Mouse (Mus musculus) G1E-ER4 (cell line): ENCODE measurements around the gene Acta2. TPM values are rescaled to one million over a fixed set of nuclear protein-coding genes. Genes with fewer than 3 reads are reported as not detected.

ENCODE experiments used
- GATA1 ChIP-seq: IDR thresholded peaks from one replicate; pipeline ENCODE4 v1.8.0; 2012; ENCODE audit warnings: low read length, inconsistent platforms
- polyA plus RNA-seq: library from polyadenylated mRNA; stranded (reverse); fragments of >175 nt; gene quantifications from 2 replicates; pipeline ENCODE4 v1.2.3, GENCODE M21; 2012

The Acta2 gene
- polyA plus RNA-seq, 1 experiment = not detected

GRCm38 (mm10) chr19:34212489-34213250, 42.7 kb downstream of the Acta2 start:
- no peak for TF ChIP-seq GATA1

DNA sequence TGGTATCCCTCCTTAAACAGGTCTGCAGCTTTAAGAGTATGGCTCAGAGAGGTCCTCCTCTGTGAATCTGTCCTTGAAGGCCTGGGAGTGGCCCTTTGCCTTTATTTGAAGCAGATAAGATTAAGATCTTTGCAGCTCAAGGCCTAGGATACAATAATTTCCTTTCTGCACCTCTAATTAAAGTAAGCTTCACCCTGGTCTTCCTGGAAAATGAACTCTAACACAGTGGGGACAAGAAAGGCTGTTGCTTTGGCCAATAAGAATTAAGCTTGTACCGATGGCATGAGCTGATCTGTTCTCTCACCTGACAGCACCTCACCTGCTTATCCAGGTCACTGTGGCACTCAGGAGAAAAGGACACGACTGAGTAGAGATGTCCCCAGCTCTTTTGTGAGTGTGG, 44.5 kb downstream of the Acta2 start:
- TF ChIP-seq GATA1 = no peak

DNA sequence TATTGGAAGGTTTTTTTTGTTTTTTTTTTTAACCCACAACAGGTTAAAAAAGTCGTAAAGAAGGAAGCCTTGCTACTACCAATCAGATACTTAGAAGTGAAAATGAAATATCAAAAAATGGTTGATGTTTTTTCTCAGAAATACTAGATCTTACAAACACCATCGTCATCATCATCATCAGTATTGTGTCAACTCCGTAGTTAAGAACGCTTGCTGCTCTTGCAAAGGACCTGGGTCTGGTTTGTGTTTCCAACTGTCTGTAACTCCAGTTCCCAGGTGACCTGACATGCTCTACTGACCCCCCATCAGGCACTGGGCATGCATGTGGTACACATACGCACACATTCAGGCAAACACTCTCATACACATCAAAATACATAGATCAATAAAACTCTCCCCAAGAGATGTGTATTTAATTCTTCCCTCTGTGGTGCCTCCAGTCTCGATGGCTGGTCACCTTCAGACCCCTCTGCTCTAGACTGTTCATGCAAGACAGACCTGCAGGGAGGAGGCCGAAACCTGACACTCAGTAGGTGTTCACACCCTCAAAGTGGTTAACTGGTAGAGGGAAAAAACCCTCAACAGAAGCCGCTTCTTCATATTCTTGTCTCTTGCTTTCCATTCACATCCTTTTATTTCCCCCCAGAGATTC, 45.3 kb downstream of the Acta2 start:
- no peak for TF ChIP-seq GATA1

DNA sequence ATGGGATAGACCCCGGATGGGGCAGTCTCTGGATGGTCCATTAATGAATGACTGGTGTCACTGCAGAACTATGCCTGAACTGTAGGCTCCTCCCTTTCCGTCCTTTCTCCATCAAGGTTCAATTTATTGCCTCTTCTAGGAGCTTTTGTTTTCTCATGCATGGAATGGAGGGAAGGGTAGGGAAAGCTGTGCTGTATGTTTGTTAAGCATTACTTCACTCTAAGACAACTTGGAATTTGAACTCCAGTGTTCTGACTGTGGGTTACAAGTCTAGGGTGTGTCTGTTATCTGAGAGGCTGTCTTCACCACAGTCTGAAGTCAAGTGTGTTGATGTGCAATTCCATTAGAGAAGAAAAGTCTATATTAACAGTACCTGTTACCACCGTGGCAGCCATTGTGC, 46.4 kb downstream of the Acta2 start:
- TF ChIP-seq GATA1 = no peak

DNA sequence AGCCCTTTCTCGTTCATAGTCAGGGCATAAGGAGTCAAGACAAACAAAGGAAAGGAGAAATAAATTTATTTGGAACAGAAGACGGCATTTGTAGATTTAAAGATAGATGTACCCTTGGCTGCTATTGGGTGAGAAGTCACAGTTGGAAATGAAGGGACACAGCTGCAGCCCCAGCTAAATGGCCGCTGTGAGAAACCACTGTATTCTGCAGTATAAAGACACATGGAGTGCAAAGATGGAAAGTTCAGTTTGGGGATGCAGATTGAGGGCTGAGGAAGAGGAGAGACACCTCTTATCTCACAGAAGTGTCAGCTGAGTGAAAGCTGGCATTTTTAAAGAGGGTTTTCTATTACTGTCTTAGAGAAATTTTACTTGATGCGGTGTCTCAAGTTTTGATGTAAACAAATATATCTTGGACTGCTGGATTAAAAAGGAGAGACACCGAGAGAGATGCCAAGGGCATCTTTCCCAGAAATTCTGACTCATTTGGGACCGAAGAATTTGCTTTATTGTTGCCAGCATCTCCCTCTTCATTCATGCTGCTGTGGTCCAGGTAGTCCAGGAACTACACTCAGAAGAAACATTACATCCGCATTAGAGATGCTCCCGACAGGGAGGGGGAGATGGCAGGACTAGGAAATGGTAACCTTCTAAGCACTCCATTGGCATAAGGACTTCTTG, 48.5 kb downstream of the Acta2 start:
- no peak for TF ChIP-seq GATA1

DNA sequence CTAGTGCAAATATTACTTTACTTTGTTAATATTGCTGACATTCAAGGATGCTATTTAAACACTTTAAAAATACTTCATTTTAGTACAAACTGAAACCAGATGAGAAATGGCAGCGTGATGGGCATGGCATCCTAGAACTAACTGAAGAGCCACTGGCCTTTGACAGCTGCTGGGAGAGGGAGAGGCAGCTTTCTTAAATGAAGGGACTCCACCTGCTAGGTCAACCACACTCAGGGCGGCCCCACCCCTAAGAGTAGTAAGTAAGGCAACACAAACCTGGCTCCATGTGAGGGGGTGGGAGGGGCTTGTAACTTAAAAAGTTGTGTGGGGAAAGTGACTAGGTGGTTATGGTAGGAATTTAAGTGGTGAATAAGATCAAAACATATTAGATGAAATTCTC, 52.7 kb downstream of the Acta2 start:
- no peak for TF ChIP-seq GATA1

DNA sequence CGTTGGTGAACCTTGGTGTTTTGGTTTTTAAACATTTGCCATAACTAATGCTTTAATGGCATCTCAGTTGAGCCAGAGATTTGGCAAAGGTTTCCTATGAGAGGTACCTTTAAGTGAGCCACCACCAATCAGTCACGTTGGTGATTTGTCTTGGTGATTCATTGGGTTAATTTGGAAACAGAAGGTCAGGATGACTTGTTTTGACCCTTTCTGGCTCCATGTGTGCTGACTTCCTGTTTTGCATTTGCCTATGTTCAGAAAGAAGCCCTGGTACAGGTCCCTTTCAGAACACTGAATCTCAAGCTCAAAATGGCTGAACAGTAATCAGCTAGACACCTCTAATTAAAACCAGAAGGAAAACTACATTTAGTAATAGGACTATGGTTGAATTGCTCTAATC, 55.9 kb downstream of the Acta2 start:
- no peak for TF ChIP-seq GATA1

GRCm38 (mm10) chr19:34198901-34199300, 56.5 kb downstream of the Acta2 start:
- no peak for TF ChIP-seq GATA1

GRCm38 (mm10) chr19:34198066-34198465, 57.3 kb downstream of the Acta2 start:
- no peak for TF ChIP-seq GATA1

DNA sequence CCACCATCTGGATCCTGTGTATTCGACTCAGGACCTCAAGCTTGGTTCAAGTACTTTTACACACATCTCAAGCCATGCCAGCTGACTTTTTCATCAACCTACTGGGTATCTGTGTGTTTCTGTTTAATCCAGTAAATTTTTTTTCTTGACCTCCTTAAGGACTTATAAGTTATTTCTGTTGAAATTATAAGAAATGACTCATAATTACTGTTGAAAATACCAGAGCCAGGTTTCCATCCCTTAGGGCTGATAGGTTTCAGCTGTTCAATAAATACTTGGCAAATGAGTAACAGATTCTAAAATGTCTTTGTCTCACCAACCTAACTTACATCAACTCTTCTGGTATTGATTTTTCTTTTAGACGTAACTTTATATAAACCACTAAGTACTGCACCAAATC, 60.4 kb downstream of the Acta2 start:
- TF ChIP-seq GATA1 = no peak

GRCm38 (mm10) chr19:34194132-34194745, 61.2 kb downstream of the Acta2 start:
- no peak for TF ChIP-seq GATA1

DNA sequence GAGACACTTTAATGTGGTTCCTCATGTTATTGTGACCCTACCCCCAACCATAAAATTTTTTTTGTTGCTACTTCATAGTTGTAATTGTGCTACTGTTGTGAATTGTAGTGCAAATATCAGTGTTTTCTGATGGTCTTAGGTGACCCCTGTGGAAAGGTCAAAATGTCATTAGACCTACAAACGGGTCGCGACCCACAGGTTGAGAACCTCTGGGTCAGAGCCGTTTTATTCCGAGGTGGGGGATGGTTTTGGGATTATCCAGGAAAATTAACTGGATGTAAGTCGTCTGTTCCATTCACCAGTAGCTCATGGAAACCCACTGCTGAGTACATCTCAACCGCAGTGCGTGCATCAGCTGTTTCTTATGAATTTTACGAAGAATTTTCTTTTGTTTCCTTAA, 61.7 kb downstream of the Acta2 start:
- TF ChIP-seq GATA1 = no peak

- no peak for TF ChIP-seq GATA1
Measured at GRCm38 (mm10) chr19:34193149-34193548, 62.2 kb downstream of the Acta2 start.

DNA sequence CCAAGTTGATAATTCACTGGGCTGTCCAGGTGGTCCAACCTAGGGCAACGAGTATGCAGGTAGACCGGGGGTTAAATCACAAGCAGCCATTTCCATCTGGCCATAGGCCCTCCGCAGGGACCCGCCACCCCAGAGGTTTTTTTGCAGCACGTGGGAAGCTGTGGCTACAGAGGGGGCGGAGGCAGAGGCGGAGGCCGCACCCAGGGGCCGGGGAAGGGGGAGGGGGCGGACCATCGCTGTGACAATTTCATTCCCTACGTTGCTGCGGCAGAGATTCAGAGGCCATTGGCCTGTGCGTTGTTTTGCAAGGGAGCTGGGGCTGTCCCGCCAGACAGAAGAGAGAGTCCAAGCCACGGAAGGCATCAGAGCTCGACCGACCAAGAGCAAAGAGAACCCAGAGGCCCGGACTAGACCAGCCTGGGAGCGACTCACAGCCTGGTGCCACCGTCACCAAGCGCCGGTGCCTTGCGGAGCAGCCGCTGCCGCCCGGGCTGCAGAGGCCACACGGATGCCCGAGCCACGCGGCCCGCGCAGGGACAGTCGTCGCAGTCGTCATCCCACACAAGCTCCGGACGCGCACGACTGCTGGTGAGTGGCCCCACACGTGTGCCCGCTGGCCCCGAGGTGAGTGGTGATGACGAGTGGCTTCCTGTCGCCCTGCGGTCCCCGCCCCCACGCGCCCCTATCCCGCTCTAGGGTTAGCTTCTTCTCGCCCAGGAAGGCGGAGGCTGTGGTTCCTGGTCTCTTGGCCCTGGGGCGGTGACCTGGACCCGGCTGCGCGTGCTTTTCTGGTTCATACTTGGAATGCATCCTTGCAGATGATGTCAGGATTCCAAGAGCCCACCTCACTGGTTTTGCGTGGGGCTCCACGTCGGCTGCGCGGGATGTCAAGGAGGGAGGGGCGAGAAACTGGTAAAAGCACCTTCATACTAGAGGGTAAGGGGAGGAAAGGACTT, 63.1 kb downstream of the Acta2 start, which contains the start of gene Stambpl1:
TSS of gene Stambpl1 (plus strand) at position 222 of the 956 bp plus-strand sequence.
- TF ChIP-seq GATA1 = no peak

GRCm38 (mm10) chr19:34191645-34192007, 63.8 kb downstream of the Acta2 start:
- no peak for TF ChIP-seq GATA1

Other genes with a start within 250 kb of the Acta2 start
- not detected in 2 replicates for gene Lipk, start 247.3 kb downstream of the Acta2 start, polyA plus RNA-seq
- not detected in 2 replicates for gene Lipn, start 188.2 kb downstream of the Acta2 start, polyA plus RNA-seq
- not detected in 2 replicates for gene Lipm, start 154.7 kb downstream of the Acta2 start, polyA plus RNA-seq
- gene Ankrd22, start 89.5 kb downstream of the Acta2 start, polyA plus RNA-seq = not detected in 2 replicates
- not detected in 2 replicates for gene Stambpl1, start 63.4 kb downstream of the Acta2 start, polyA plus RNA-seq
- not detected in 2 replicates for gene Fas, start 35.1 kb upstream of the Acta2 start, polyA plus RNA-seq
- gene Ch25h, start 219.6 kb upstream of the Acta2 start, polyA plus RNA-seq = not detected in 2 replicates